Mouse (Mus musculus) cerebellum, adult 8-10 months (tissue): ENCODE results near the gene Tsfm.
"Not testable (repeated sequence)": the region's sequence is repeated elsewhere in the genome, so short reads cannot be mapped to it uniquely, and the experiment has no call there.

Source experiments
- DNase-seq: peaks from one replicate; pipeline ENCODE4 v3.0.0; 2022

Tsfm gene

DNA sequence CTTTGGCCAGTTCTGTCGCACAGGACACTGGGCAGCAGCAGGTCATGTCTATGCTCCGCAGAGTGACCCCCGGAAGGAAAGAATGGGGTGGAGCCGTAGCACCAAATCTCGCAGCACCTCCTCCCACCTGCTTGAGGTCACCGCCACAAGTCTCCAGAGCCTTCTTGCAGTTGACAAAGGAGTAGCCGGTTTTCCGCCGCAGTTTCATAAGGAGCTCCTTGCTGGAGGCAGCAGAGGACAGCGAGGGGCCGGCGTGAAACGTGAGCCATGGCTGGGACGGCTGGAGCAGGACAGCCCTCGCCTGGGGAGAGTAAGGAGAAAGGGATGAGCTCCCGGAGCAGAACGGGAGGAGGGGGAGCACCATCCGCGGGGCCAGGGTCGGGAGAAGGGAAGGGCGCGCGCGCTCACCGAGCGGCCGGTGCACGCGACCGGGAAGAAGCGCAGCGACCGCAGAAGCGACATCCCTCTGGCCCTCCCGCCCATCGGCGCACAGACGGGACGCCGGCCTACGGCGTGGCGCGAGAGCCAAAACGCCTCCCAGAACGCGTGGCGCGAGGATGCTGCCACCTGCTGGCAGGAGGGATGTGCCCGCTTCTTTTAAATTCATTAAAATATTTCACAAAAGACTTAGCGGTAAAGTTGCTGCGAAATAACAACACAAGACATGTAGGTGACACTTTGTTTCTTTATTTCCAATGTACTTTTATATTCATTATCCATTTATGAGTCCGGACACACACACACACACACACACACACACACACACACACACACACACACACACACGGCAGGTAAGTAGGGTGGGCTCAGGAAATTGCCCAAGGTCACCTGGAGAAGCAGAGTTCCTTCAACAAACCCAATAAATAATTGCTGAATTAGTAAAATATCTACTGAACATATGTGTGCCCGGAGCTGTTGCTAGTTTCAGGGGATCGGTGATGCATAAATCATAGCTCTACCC, at the start of gene Tsfm:
Gene Tsfm, minus strand, starts transcription at position 505 of the 961 bp plus-strand sequence.
- peak; percentile 94 for DNase-seq

DNA sequence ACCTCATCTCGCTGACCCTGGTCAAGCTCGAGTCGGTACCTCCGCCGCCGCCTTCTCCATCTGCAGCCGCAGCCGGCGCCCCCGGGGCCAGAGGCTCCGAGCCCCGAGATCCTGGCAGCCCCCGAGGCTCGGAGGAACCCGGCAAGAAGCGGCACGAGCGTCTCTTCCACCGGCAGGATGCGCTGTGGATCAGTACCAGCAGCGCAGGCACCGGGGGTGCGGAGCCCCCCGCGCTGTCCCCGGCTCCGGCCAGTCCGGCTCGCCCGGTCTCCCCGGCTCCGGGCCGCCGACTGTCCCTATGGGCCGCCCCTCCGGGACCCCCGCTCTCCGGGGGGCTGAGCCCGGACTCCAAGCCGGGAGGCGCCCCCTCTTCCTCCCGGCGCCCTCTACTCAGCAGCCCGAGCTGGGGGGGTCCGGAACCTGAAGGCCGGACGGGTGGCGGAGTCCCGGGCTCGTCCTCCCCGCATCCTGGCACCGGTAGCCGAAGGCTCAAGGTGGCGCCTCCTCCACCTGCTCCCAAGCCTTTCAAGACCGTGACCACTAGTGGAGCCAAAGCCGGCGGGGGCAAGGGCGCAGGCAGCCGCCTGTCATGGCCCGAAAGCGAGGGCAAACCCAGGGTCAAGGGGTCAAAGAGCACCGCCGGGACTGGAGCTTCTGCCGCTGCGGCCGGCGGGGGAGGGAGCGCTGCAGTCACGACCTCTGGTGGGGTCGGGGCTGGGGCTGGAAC, 49.2 kb upstream of the Tsfm start:
- DNase-seq: peak; percentile 67

GRCm38 (mm10) chr10:127078677-127079575, 48.3 kb upstream of the Tsfm start:
- DNase-seq: peak; percentile 76

- no peak for DNase-seq
These were observed 47.5 kb upstream of the Tsfm start for GRCm38 (mm10) chr10:127078001-127078676.

DNA sequence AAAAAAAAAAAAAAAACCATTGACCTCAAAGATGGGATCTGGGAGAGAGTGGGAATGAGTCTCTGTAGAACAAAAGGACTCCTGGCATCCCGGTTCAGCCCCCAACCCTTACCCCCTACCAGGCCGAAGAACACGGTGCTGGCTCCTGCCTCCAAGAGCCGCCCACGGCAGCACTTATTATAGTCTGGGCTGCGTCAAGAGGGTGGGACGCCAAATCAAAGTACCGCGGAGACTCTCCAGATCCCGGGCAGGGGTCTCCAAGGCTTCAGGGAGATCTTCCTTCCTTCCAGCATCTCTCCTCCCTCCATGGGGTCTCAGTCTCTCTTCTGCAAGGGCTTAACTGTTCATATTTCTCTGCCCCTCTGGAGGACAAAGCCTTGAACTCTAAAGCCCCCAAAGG, 46.9 kb upstream of the Tsfm start:
- DNase-seq: no peak

- no peak for DNase-seq
These were observed 45.4 kb upstream of the Tsfm start for GRCm38 (mm10) chr10:127076082-127076481.

- DNase-seq: no peak
These were observed 45.0 kb upstream of the Tsfm start for GRCm38 (mm10) chr10:127075651-127076050.

DNA sequence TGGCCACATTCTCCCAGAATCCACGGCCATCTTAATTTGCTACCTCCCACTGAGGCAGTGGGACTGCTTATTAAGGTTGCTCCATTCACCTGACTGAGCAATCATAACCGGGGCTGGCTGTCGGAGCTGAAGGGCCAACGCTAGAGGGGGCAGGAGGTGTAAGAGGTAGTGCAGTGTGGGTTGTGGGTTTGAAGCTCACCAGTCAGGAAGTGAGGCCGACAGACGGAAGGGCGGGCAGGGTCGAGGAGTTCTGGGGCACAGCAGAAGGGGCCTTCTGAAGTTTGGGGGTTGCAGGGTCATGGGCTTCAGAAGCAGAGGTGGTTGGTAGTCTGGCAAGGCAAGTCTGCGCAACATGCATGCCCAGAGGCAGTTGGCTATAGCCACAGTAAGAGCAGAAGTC, 44.4 kb upstream of the Tsfm start, which contains the start of gene Agap2:
Gene Agap2, plus strand, starts transcription at position 205 of the 400 bp plus-strand sequence.
- no peak for DNase-seq

DNA sequence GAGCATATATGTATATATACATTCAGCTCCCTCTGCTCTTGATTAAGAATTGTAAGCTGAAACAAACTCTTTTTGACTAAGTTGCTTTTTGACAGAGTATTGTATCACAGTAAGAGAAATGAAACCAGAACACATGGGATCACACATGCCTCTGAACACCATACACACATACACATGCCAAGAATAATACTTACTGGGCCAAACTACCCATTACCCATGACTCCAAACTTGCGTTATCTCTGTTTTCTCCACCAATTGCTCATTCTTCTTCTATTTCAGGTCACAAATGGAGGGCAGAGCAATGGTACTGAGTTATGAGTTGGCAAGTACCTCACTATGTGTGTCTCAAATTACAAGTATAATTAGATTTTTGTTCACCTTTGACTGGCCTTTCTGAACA, 43.3 kb upstream of the Tsfm start:
- no peak for DNase-seq

DNA sequence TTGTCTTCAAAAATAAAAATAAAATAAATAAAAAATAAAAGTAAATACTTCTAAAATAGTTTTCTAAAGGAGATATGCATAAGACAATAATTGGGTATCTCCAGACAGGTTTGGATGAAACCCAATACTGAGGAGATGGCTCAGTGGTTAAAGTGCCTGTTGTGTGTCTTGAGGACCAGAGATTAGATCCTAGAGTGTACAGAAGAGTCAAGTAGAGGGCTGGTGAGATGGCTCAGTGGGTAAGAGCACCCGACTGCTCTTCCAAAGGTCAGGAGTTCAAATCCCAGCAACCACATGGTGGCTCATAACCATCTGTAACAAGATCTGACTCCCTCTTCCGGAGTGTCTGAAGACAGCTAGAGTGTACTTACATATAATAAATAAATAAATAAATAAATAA, 42.3 kb upstream of the Tsfm start:
- not testable (repeated sequence) for DNase-seq

DNA sequence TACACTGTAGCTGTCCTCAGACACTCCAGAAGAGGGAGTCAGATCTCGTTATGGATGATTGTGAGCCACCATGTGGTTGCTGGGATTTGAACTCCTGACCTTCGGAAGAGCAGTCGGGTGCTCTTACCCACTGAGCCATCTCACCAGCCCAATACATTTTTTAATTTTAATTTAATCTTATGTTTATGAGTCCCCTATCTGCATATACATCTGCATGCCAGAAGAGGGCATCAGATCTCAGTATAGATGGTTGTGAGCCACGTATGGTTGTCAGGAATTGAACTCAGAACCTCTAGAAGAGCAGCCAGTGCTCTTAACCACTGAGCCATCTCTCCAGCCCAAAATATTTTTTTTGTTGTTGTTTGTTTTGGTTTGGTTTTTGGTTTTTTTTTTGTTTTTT, 41.6 kb upstream of the Tsfm start:
- DNase-seq: not testable (repeated sequence)

GRCm38 (mm10) chr10:127071203-127071602, 40.6 kb upstream of the Tsfm start:
- DNase-seq: no peak

DNA sequence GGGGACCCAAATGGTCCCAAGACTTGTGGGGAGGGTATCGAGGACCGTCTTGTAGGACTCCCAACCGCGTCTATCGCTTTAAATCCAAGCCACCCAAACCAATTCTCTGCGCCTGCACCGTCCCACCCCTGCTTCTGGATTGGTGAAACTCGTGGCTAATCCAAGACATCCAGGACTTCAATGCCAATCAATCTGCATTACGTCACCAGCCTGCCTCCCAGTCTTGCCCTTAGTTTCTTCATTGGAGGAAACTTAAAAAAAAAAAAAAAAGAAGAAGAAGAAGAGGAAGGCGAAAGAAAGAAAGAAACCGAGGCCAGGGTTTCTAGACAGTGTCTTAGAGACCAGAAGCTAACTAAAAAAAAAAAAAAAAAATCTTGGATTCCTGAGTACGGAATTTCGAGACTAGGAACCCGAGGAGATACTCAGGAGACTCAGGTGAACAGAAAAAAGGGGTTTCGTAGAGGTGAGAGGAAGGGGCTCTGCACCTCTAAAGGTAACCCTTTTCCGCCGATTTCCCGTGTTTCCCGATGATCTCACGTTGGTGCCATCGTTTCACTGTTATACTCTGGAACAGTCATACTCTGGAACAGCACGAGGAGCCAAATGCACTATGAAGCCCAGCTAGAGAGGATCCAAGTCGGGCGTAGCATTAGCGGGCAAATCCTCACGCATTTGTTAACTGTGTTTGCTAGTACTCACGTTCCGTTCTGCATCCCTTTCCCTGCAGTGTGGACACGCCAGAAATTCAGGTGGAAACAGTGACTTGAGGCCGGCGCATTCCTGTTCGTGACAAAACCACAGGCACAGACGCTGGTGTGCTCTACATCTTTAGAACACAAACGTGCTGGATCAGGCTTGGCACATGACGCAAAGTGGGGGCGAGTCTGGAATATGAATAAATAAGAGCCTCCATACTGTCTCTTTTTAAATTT, 39.8 kb upstream of the Tsfm start, which contains the start of gene Tspan31:
Gene Tspan31, minus strand, starts transcription at position 75 of the 932 bp plus-strand sequence.
- DNase-seq: peak; percentile 87

DNA sequence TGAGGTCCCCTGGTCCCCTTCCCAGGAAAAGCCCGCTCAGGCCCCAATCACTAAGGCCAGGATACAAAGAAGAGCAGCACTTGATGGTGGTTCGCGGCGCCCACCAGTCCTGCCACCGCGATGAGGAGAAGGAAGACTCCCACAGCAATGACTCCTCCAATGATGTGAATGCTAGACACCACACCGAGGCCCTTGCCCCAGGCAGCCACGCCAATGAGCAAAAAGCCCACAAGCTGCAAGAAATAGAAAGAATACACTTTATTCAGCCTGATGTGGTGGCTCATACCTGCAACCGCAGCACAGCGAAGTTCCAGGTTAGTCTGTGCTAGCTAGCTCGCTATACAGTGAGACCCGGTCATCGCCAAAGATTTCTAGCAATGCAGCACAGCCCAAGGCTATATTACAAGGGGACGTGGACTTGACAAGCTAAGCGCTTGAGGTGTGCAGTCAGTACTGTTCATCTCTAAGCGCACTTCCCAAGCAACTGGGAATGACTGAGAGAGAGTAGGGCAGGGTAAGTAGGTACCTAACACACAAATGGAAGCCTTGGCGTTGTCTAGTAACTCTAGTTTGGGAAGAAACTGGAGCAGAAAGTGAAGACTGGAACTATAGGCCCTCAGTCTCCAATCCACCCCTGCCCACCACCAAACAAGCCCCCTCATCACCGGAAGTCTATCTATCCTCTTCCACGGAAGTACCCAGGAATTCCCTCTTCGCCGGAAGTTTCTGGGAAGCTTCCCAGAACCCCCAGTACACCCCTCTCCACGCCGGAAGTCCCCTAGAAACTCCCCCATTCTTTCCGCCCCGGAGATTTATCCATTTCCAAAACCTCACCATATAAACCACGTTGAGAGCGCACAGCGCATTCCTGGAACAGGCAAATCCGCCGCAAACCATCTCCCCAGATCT, 38.9 kb upstream of the Tsfm start:
- no peak for DNase-seq

DNA sequence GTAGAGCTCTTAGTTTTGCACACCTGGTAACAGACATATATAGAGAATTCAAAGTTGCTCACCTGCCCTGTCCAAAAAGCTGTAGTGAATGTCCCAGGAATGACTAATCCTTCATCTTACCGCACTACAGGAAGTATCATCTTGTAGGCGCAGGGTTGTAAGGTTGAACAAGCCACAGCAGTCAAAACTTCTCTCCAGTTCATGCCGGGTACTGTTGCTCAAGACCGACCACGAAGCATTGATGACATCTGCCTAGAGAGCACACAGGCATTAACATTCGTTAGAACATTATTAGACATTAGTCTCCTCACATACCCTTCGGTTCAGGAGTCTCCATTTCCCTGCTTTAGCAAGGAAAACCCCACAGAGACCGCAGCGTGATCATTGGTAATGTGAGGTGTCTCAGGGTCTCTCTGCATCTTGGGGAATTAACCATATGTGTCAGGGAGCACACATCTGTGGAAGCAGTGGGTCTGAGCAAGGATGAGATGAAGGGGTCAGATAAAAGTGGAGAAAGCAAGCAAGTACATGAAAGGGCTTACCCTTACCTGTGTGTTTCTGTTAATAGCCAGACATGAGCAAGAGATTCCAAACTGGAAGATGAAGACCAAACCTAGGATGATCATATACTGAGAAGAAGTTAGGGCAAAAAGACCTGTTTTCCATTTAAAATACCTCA, 37.9 kb upstream of the Tsfm start:
- no peak for DNase-seq

GRCm38 (mm10) chr10:127066519-127067018, 35.9 kb upstream of the Tsfm start:
- no peak for DNase-seq

DNA sequence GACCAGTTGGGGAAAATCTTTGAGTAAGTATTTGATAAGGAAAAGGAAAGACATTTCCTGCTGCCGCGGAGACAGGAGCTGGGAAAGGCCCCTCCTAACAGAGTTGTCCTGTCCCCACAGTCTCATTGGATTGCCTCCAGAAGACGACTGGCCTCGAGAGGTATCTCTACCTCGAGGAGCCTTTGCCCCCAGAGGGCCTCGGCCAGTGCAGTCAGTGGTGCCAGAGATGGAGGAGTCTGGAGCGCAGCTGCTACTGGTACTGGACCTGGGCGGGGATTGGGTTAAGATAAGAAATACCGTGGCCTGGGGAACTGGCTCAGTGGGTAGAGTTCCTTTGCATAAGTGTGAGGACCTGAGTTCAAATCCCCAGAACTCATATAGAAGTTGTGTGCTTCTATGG, 35.3 kb upstream of the Tsfm start:
- no peak for DNase-seq

GRCm38 (mm10) chr10:127063913-127064870, 33.6 kb upstream of the Tsfm start:
- no peak for DNase-seq
